Comparison of ENCODE assay signal across 9 mouse cellular contexts in genomic region chr10:30718703-30719340, GRCm38 (mm10).
DNase-seq lines count a peak whose midpoint lies in the region; ATAC-seq lines count a peak whose summit lies in the region.
"Had no signal": no experiment of that assay in that cellular context is flagged by ENCODE, and none has a peak within 500 bp of the region (broad histone marks: within the 10 kb centered on the region; RNA-seq: fewer than 3 reads in every experiment).

No protein-coding gene starts in this region.

- H3K27ac ChIP-seq in embryonic facial prominence, embryonic 13.5 days, result no peak overlapping the region
- H3K27ac ChIP-seq: macrophage had no signal

- DNase-seq in heart, adult 11 months, result peak; percentile 92
- DNase-seq in heart, postnatal 25 days (ENCODE audit: low spot score), result no peak
- DNase-seq in adrenal gland, postnatal 14 days, result peak; percentile 56
- peak; percentile 47 to 61 for DNase-seq in heart, postnatal 10 days
- DNase-seq in kidney, postnatal 25 days, result peak; percentile 37 to 53
- peak; percentile 57 for DNase-seq in lung, postnatal 14 days
- peak; percentile 33 for DNase-seq in retina, postnatal 7 days (ENCODE audit: low read depth, low spot score)

- peaks cover 6% of the 10 kb centered on the region; the same call in 1 of the 2 replicates for H3K36me3 ChIP-seq in embryonic facial prominence, embryonic 13.5 days

- 0 out of 2 replicates have a peak, but pooled peaks have one; percentile 56 for ATAC-seq in embryonic facial prominence, embryonic 13.5 days (ENCODE audit: insufficient number of reproducible peaks, insufficient read depth, low FRiP score, low TSS enrichment, low read depth)

- H3K4me1 ChIP-seq in embryonic facial prominence, embryonic 13.5 days, result no peaks in the 10 kb centered on the region

- intact Hi-C loops in heart, postnatal 25 days (cut with DNase I), result loop anchor here (5.0 kb wide), 1 partner anchor 93 kb away; no protein-coding TSS in a partner anchor
- intact Hi-C loops in heart, postnatal 10 days (cut with DNase I), result no loop called here

- H3K4me2 ChIP-seq in embryonic facial prominence, embryonic 13.5 days, result no peak overlapping the region

- WGBS in embryonic facial prominence, embryonic 13.5 days, result 23% methylated on average over 4 of the region's 4 CpGs

- H3K27me3 ChIP-seq in embryonic facial prominence, embryonic 13.5 days, result no peaks in the 10 kb centered on the region

- no peak overlapping the region for H3K9ac ChIP-seq in embryonic facial prominence, embryonic 13.5 days

- H3K4me3 ChIP-seq in embryonic facial prominence, embryonic 13.5 days, result no peak overlapping the region

- no peaks in the 10 kb centered on the region for H3K9me3 ChIP-seq in embryonic facial prominence, embryonic 13.5 days
